Mouse (Mus musculus) heart, embryonic 13.5 days (tissue): ENCODE results near the gene Gm39653. TPM values are rescaled to one million over a fixed set of nuclear protein-coding genes. Genes with fewer than 3 reads are reported as not detected.

Source experiments
- polyA plus RNA-seq: library from polyadenylated mRNA; unstranded; fragments of >200 nt; fragmentation: Nextera tagmentation; extraction: Ambion mirVana; gene quantifications from 2 replicates; pipeline ENCODE4 v1.2.1, GENCODE M21; 2015

Gene Gm39653
- polyA plus RNA-seq, 1 experiment from 2014 or later: not detected

Other genes with a start within 250 kb of the Gm39653 start
- gene Adam23, start 170.1 kb upstream of the Gm39653 start, polyA plus RNA-seq: 0.78 and 1.1 TPM in 2 replicates
- gene Dytn, start 71.0 kb downstream of the Gm39653 start, polyA plus RNA-seq: not detected in 2 replicates
- gene Mdh1b, start 114.3 kb downstream of the Gm39653 start, polyA plus RNA-seq: not detected in 2 replicates
- 44.6 and 45.4 TPM in 2 replicates for gene Fastkd2, start 114.6 kb downstream of the Gm39653 start, polyA plus RNA-seq
- 0.08 TPM in 1 of 2 replicates, not detected in the other for gene 4933402D24Rik, start 153.3 kb downstream of the Gm39653 start, polyA plus RNA-seq